Mouse (Mus musculus) bone marrow macrophage, adult 2 months (primary cell): ENCODE data around the gene Mfsd2b. TPM values are rescaled to one million over a fixed set of nuclear protein-coding genes. Genes with fewer than 3 reads are reported as not detected.
A peak's percentile ranks its signal among the peaks of the same experiment; 100 is the strongest.

Experiments used
- H3K27ac ChIP-seq: 2 replicates; pipeline ENCODE4 v1.5.1; 2012; ENCODE audit warnings: low read depth, low read length; ENCODE audit not compliant: insufficient read depth
- H3K4me1 ChIP-seq: 2 replicates; pipeline ENCODE4 v1.6.1; 2012; ENCODE audit warnings: low read length; ENCODE audit not compliant: control insufficient read depth, insufficient read depth
- H3K4me3 ChIP-seq: 2 replicates; pipeline ENCODE4 v1.5.1; 2012; ENCODE audit warnings: mild to moderate bottlenecking, low read length, moderate library complexity; ENCODE audit not compliant: insufficient read depth
- CTCF ChIP-seq: IDR thresholded peaks from 2 replicates; pipeline ENCODE4 v1.5.1; 2012; ENCODE audit warnings: low read depth, mild to moderate bottlenecking, low read length, moderate library complexity
- POLR2A ChIP-seq: IDR thresholded peaks from 2 replicates; pipeline ENCODE4 v1.6.1; 2012; ENCODE audit warnings: mild to moderate bottlenecking, low read depth, low read length, borderline replicate concordance
- polyA plus RNA-seq: library from polyadenylated mRNA; stranded (reverse); fragments of >200 nt; gene quantifications from 2 replicates; pipeline ENCODE4 v1.2.4, GENCODE M21; 2012; ENCODE audit not compliant: missing spikeins, insufficient read depth, insufficient read length

The Mfsd2b gene
- polyA plus RNA-seq, 1 experiment, result 0.67 TPM

DNA sequence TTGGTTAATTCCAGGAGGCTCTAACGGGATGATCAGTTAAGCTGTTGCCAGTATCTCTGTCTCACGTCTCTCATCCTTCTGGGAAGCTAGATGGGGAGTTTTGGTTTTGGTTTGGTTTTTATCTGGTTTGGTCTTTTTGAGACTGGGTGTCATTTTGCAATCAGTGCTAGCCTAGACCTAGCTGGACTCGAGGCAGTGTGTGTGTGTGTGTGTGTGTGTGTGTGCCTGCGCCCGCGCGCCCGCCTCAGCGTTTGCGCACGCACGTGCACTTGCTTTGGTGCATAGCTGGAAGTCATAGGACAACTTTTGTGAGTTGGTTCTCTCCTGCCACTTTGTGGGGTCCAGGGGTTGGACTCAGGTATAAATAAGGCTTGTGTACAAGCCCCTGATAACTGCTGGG is 30.4 kb downstream of the Mfsd2b start:
- Histone ChIP-seq H3K4me1 (peaks cover 14% of the 10 kb centered on the region), H3K27ac (peak overlapping the region; percentile 56)
- TF ChIP-seq CTCF (no peak), POLR2A (no peak)

GRCm38 (mm10) chr12:4842890-4843597 is 31.1 kb downstream of the Mfsd2b start, which contains the start of gene Wdcp:
TSS of gene Wdcp (plus strand) at chr12:4843303.
- Histone ChIP-seq H3K4me1 (peaks cover 16% of the 10 kb centered on the region), H3K27ac (peak within 1 kb of the TSS; percentile 56), H3K4me3 (peak within 1 kb of the TSS; percentile 99)
- no peak for TF ChIP-seq CTCF
- no peak for TF ChIP-seq POLR2A

More for the DNA sequence above, 30.4 kb downstream of the Mfsd2b start:
- H3K4me3 ChIP-seq, result peak overlapping the region; percentile 99

DNA sequence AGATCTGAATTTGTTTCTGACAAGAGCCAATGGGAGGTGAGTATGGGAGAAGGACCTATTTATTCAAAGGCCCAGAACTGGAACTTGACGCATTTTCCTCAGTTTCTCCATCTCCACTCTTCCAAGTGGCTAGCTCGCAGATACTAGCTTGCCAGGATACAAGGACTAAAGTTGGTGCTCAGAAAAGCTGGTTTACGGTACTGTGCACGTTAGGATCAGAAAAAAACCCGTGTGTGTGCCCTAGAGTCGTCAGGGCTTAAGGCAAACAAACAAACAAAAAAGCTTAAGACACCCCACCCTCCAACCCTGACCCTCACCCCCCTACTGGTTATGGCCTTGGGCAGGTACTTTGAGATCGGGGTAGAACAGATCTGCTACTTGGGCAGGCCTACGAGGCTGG is 31.7 kb downstream of the Mfsd2b start:
- TF ChIP-seq CTCF, result no peak
- no peak for TF ChIP-seq POLR2A
- Histone ChIP-seq H3K4me3 (no peak overlapping the region), H3K27ac (no peak overlapping the region), H3K4me1 (peaks cover 16% of the 10 kb centered on the region)

DNA sequence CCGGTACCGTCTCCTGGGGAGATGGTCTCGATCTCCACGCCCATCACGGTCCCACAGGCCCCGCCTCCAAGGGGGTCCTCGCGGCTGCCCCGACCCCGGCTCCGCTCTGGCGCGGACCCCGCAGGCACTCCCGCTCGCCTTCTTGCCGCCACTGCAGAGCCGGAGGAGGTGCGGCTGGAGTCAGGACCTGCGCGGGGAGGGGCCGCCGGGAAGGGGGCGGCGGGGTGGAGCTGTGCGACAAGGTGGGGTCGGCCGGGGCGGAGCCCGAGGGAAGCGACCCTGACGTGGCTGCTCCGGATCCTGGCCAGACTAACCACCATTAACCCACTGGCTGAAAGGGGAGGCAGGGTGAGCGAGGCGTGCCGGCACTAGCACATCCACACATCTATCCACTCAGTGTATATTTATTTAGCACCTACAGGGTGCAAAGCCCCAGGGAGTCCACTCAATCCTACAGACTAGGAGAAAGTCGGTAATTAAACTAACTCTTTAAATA is 32.7 kb downstream of the Mfsd2b start, which contains the start of gene Fkbp1b:
Gene Fkbp1b (minus strand): TSS at position 200 of the 496 bp plus-strand sequence.
- H3K4me1 ChIP-seq, result peaks cover 19% of the 10 kb centered on the region
- TF ChIP-seq POLR2A (no peak), CTCF (no peak)
- H3K27ac ChIP-seq, result peak within 1 kb of the TSS; percentile 54
- H3K4me3 ChIP-seq, result peak within 1 kb of the TSS; percentile 83

DNA sequence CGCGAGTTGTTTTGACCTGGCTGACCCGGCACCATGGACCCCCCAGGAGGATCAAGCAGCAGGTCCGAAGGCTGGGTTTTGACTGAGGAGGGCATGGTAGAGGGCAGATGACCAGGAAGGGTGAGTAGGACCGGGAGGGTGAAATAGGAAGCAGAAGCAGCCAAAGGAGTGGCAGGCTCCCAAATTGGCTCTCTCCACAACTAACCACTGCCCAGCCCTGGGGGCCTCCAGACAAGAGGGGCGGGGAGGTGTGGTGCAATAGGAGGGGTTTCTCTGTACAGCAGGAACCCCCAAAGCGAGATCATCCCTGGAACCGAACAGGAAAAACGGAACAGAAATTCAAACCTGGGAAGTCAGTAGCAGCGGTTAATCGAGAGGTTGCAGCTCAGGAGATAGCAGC is 33.4 kb downstream of the Mfsd2b start:
- Histone ChIP-seq H3K4me3 (peak overlapping the region; percentile 83), H3K27ac (peak overlapping the region; percentile 54), H3K4me1 (peaks cover 19% of the 10 kb centered on the region)
- TF ChIP-seq CTCF, result no peak
- TF ChIP-seq POLR2A, result no peak

DNA sequence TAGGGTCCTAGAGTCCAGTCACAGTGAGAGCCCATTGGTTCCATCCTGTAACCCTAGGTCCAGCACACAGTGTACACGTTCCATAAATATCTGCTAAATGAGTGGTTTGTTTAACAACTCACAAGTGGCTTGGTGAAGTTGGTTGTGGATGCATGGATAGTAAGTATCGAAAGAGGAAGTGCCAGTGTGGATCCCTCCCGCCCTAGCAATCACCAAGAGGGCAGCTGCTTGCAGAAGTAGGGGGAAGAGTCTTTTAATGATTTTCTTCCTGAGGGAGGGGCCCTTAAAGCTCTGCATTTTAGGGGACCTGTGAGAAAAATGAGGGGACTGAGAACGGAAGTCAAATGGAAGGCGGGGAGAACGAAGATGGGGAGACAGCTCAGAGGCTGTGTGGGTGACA is 34.1 kb downstream of the Mfsd2b start:
- H3K4me1 ChIP-seq, result peaks cover 19% of the 10 kb centered on the region
- TF ChIP-seq POLR2A (no peak), CTCF (no peak)
- H3K27ac ChIP-seq, result peak overlapping the region; percentile 54
- peak overlapping the region; percentile 83 for H3K4me3 ChIP-seq

GRCm38 (mm10) chr12:4836959-4837358 is 37.2 kb downstream of the Mfsd2b start:
- Histone ChIP-seq H3K4me3 (no peak overlapping the region), H3K27ac (no peak overlapping the region), H3K4me1 (peaks cover 15% of the 10 kb centered on the region)
- TF ChIP-seq CTCF (no peak), POLR2A (no peak)

GRCm38 (mm10) chr12:4827256-4827655 is 46.9 kb downstream of the Mfsd2b start:
- no peak overlapping the region for H3K4me3 ChIP-seq
- no peak overlapping the region for H3K27ac ChIP-seq
- no peaks in the 10 kb centered on the region for H3K4me1 ChIP-seq
- TF ChIP-seq CTCF, result no peak
- TF ChIP-seq POLR2A, result no peak

DNA sequence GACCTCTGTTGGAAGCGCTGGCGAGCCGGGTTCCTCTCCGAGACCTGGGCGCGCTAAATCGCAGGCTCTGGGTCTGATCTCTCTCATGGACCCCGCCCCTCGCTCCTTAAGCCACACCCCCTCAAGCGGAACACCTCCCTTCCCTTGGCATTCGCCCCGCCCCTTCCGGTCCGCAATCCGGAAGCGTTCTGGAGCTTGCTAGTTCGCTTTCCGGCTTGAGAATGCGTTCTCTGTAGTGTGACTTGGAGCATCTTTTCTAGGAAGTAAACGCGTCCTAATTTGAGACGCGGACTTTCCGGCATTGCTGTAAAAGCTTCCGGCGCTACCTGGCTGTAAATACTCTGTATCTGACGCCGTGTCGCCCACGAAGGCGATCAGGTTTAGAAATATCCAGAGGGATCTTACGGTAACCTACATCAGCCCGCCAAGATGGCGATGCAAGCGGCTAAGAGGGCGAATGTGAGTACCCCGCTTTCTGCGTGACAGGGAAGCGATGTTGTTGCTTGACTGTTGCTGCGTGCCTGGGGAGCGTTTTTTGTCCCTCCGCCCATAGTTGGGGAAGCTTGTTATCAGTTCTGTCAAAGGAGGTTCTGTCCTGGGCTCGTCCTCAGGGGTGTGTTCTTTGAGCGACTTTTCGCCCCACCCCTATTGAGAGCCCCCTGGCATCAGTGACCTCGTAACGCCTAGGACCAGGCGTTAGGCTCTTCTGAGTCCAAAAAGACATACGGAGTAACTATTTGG is 56.6 kb downstream of the Mfsd2b start, which contains the start of gene Sf3b6:
Gene Sf3b6 (plus strand): TSS at position 184 of the 741 bp plus-strand sequence.
- H3K27ac ChIP-seq, result peak within 1 kb of the TSS; percentile 74
- H3K4me1 ChIP-seq, result peaks cover 15% of the 10 kb centered on the region
- no peak for TF ChIP-seq CTCF
- TF ChIP-seq POLR2A, result no peak
- H3K4me3 ChIP-seq, result peak within 1 kb of the TSS; percentile 94

DNA sequence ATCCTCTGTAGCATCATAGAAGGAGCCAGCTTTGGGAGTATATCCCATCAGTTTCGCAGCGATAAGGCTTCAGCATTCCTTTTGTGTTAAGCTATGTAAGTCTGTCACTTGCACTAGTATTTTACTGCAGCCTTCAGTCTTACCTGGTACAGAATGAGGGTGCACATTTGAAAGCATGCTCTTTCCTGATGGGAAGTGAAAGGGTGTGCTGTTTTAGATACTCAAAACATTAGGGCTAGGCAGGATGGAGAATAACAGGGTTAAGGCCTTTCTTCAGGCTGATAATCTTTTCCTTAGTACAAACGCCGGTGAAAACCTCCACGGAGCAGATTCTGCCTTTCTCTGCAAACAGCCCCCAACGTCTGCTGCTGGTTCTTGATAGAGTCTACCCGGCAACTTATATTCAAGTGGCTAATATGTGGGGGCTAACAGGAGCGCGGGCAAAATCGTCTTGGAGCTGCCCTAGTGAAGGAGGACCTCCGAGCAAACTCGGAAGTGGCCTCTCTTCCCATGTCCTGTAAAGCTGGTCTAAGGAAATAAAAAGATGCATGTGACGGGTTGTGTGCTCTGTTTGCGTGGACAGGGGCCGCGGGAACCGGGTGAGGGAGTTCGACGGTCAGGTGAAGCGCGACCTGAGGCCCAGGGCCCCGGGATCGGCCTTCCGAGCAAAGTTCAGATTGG is 57.3 kb downstream of the Mfsd2b start:
- TF ChIP-seq POLR2A (no peak), CTCF (no peak)
- Histone ChIP-seq H3K4me1 (peaks cover 15% of the 10 kb centered on the region), H3K27ac (peak overlapping the region; percentile 69)

More for the DNA sequence above, 57.3 kb downstream of the Mfsd2b start:
- peak overlapping the region; percentile 94 for H3K4me3 ChIP-seq
